Mouse (Mus musculus) heart, adult 2 months (tissue): ENCODE measurements around the gene Cdkl4. TPM values are rescaled to one million over a fixed set of nuclear protein-coding genes. Genes with fewer than 3 reads are reported as not detected.
A peak's percentile ranks its signal among the peaks of the same experiment; 100 is the strongest.

Experiments
- DNase-seq, 2 experiments: peaks; one replicate each; pipeline ENCODE4 v3.0.0; 2021
- H3K27ac ChIP-seq: fragments of 200-600 bp; 2 replicates; pipeline ENCODE4 v1.8.1; 2022
- H3K27me3 ChIP-seq: fragments of 200-500 bp; 2 replicates; pipeline ENCODE4 v1.6.1; 2012; ENCODE audit warnings: mild to moderate bottlenecking, low read length, inconsistent platforms, mixed read lengths; ENCODE audit not compliant: control insufficient read depth, insufficient read depth
- H3K36me3 ChIP-seq: fragments of 200-500 bp; 2 replicates; pipeline ENCODE4 v1.6.1; 2012; ENCODE audit warnings: low read length, inconsistent platforms; ENCODE audit not compliant: control insufficient read depth, insufficient read depth
- H3K4me1 ChIP-seq: fragments of 200-500 bp; 2 replicates; pipeline ENCODE4 v1.6.1; 2011; ENCODE audit warnings: low read length; ENCODE audit not compliant: control insufficient read depth, insufficient read depth
- H3K4me3 ChIP-seq: fragments of 200-600 bp; 2 replicates; pipeline ENCODE4 v1.8.1; 2022
- H3K79me2 ChIP-seq: fragments of 200-500 bp; replicated peaks from 2 replicates; pipeline ENCODE4 v1.6.1; 2012; ENCODE audit warnings: mild to moderate bottlenecking, inconsistent platforms, low read length, moderate library complexity, mixed read lengths; ENCODE audit not compliant: control insufficient read depth, insufficient read depth
- H3K9ac ChIP-seq: fragments of 200-500 bp; 2 replicates; pipeline ENCODE4 v1.6.1; 2012; ENCODE audit warnings: low read depth, mild to moderate bottlenecking, control low read depth, inconsistent platforms, low read length, mixed read lengths
- CTCF ChIP-seq: fragments of 200-600 bp; IDR thresholded peaks from 2 replicates; pipeline ENCODE4 v1.8.1; 2022; ENCODE audit warnings: antibody characterized with exemption, mild to moderate bottlenecking, moderate library complexity
- EP300 ChIP-seq: fragments of 200-500 bp; IDR thresholded peaks from 2 replicates; pipeline ENCODE4 v1.6.1; 2011; ENCODE audit warnings: low read depth, low read length, control low read depth; ENCODE audit not compliant: insufficient read depth
- POLR2A ChIP-seq: fragments of 200-500 bp; IDR thresholded peaks from 2 replicates; pipeline ENCODE4 v1.6.1; 2011; ENCODE audit warnings: mild to moderate bottlenecking, low read depth, low read length, control low read depth; ENCODE audit not compliant: insufficient read depth
- WGBS: fragments of 180-500 bp; shearing (Covaris S2); methylation state at CpG from one replicate; pipeline ENCODE4 v1.1.7; 2018; 5-methylcytosine and 5-hydroxymethylcytosine counted together
- intact Hi-C: fragments of 180-260 bp; cut with DNase I; formaldehyde crosslinking; loops from one replicate; pipeline ENCODE4 v1.15.1; 2025
- polyA plus RNA-seq: library from polyadenylated mRNA; depleted of rRNA; stranded (reverse); fragments of >200 nt; gene quantifications from 2 replicates; pipeline ENCODE4 v1.2.3, GENCODE M21; 2012
- total RNA-seq, 2 experiments: library from RNA; stranded (reverse); gene quantifications; 2 replicates each; pipeline ENCODE4 v1.2.3; 2021

Gene Cdkl4
- total and polyA plus RNA-seq, 3 experiments: 0.18 TPM; not detected in 1

DNA sequence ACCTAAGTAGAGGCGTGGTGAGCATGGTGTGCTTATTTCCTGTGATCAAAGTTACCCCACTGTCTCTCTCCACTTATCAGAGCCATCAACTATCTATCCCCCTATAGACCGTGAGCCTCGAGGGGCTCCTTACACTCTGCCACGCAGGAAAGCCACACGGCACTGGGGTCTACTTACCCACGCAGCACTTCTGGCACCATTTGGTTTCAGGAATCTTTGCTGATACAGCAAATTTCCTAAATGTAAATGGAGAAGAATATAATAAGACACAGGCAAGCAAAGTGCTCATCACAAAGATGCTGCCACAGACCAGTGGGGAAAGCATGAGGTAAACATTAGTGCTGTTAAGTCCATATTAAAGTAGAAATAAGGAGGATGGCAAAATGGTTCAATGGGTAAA lies 26.2 kb upstream of the Cdkl4 start:
- Histone ChIP-seq H3K79me2 (no peaks in the 10 kb centered on the region), H3K27ac (no peak overlapping the region), H3K27me3 (no peaks in the 10 kb centered on the region), H3K4me3 (no peak overlapping the region), H3K4me1 (no peaks in the 10 kb centered on the region), H3K9ac (no peak overlapping the region), H3K36me3 (no peaks in the 10 kb centered on the region; the same call in 1 of the 2 replicates)
- TF ChIP-seq CTCF: no peak
- TF ChIP-seq EP300: no peak
- TF ChIP-seq POLR2A: no peak
- intact Hi-C loops: no loop called here
- 86% methylated on average over 6 of the region's 6 CpGs for WGBS
- no peak for DNase-seq

DNA sequence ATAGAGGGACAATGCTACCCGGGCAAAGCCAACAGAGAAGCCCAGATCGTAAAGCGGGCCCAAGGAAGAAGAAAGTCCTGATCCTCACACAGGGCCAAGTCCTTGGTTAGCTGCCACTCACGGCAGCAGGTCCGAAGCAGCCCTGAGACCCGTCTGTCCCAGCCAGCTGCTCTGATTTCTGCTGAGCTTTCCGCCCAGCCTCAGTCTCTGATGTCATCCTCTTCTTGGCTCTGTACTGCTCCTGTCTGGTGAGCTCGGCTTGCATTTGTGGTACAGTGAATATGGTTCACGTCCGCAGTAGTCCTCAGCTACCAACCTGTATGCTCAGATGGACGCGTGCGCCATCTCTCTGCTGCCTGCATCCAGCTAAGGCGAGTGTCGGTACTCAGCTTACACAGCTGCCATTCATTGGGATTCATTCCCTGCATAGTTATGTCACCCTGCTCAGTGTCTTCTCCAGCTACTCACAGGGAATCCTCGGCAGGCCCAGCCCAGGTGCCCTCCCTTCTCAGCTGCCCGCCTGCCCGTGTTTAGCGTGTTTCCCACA lies 25.5 kb upstream of the Cdkl4 start:
- Histone ChIP-seq H3K79me2 (no peaks in the 10 kb centered on the region), H3K4me1 (no peaks in the 10 kb centered on the region), H3K4me3 (no peak overlapping the region), H3K27me3 (no peaks in the 10 kb centered on the region), H3K9ac (no peak overlapping the region), H3K36me3 (no peaks in the 10 kb centered on the region; the same call in 1 of the 2 replicates), H3K27ac (no peak overlapping the region)
- WGBS: 92% methylated on average over 19 of the region's 19 CpGs
- intact Hi-C loops: no loop called here
- TF ChIP-seq CTCF: no peak
- TF ChIP-seq EP300: no peak
- DNase-seq: no peak

DNA sequence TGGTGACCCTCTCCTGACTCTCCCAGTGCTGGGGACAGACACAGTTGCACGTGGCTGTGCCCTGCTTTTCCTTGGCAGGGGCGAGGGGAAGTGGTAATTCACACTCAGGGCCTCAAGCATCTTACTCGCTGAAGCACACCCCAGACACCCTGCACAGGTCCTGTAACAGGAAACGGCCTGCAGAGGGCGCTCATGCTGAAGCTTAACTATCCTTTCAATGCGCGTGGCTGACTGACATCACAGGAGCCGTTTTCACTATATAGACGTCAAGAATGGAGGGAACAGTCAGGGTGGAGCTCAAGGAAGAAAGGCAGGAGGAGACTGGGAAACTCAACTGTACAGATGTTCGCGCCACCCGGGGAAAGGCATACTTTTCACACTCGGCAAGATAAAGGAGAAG lies 23.8 kb upstream of the Cdkl4 start:
- WGBS: 64% methylated on average over 13 of the region's 13 CpGs
- TF ChIP-seq POLR2A (no peak), CTCF (peak; percentile 64)
- peak in 1 of 2 experiments; percentile 34 for DNase-seq
- H3K9ac ChIP-seq: no peak overlapping the region
- H3K27me3 ChIP-seq: no peaks in the 10 kb centered on the region
- H3K27ac ChIP-seq: no peak overlapping the region
- H3K36me3 ChIP-seq: no peaks in the 10 kb centered on the region; the same call in 1 of the 2 replicates
- no peak overlapping the region for H3K4me3 ChIP-seq
- H3K79me2 ChIP-seq: no peaks in the 10 kb centered on the region
- intact Hi-C loops: no loop called here
- no peaks in the 10 kb centered on the region for H3K4me1 ChIP-seq

DNA sequence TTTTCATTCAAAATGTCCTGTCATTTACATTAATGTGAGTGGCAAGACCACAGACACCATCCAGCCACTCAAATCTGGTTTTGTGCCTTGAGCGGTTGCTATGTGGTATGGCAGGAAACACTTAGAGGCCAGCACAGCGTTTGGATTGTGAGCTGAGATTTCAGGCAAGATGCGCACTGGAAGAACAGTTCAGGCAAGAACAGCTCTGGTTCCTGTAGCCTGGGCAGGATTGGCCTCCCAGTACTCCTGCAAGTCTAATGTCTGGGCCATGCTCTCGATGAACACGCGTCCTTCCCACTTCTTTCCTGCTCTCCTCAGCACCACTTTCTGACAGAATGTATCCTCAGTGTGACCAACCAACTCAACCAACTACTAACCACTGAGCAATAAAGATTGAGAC lies 5.4 kb upstream of the Cdkl4 start:
- TF ChIP-seq EP300 (no peak), POLR2A (no peak)
- Histone ChIP-seq H3K9ac (no peak overlapping the region), H3K36me3 (no peaks in the 10 kb centered on the region), H3K27me3 (no peaks in the 10 kb centered on the region), H3K4me1 (no peaks in the 10 kb centered on the region), H3K79me2 (no peaks in the 10 kb centered on the region), H3K4me3 (no peak overlapping the region), H3K27ac (no peak overlapping the region)
- WGBS: 91% methylated on average over 6 of the region's 6 CpGs
- intact Hi-C loops: no loop called here
- no peak for DNase-seq

DNA sequence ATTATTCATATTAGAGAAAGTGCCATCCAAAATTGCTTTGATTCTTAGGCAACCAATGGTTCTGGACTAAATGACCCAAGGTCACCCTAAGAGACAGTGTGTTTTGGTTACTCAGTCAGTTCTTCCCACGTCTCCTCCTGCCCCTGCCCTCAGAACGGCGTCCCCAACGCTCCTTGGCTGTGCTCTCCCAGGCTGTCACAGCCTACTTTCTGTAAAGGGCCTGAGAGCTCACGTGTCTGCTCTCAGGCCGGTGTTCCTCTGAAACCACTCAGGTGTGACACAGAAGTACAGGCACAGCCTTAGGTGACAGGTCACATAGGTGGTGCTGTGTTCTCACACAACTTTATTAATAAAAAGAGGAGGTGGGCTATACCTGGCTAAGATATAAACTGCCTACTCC lies 2.3 kb upstream of the Cdkl4 start:
- no peak for DNase-seq
- WGBS: 86% methylated on average over 6 of the region's 6 CpGs
- H3K9ac ChIP-seq: no peak overlapping the region
- no peaks in the 10 kb centered on the region for H3K27me3 ChIP-seq
- no peaks in the 10 kb centered on the region for H3K36me3 ChIP-seq
- H3K27ac ChIP-seq: no peak overlapping the region
- no peaks in the 10 kb centered on the region for H3K4me1 ChIP-seq
- intact Hi-C loops: no loop called here
- no peaks in the 10 kb centered on the region for H3K79me2 ChIP-seq
- no peak for TF ChIP-seq EP300
- no peak overlapping the region for H3K4me3 ChIP-seq

DNA sequence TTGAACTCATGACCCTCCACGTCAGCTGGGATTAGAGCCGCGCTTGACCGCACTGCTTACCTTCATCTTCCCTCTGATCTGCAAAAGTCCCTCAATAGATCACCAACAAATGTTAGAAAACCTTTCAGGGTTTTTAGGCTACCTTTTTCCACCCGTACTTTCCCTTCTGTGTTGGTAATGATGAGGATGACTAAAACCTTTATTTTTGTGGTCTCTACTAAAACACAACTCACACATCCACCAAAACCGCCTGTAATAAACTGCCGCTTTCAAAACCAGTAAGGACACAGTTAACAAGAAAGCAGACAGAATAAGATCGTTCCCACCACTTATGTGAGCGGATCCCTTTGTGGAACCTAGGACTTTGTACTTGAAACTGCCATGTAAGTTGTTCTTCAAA lies 1.5 kb upstream of the Cdkl4 start:
- Histone ChIP-seq H3K79me2 (no peaks in the 10 kb centered on the region), H3K4me3 (no peak overlapping the region), H3K9ac (no peak overlapping the region), H3K27me3 (no peaks in the 10 kb centered on the region), H3K27ac (no peak overlapping the region), H3K36me3 (no peaks in the 10 kb centered on the region), H3K4me1 (no peaks in the 10 kb centered on the region)
- intact Hi-C loops: no loop called here
- 93% methylated on average over 9 of the region's 9 CpGs for whole genome bisulfite sequencing
- TF ChIP-seq EP300 (no peak), POLR2A (no peak), CTCF (no peak)
- no peak for DNase-seq
